Mouse (Mus musculus): ENCODE data around the gene Ddx27. TPM values are rescaled to one million over a fixed set of nuclear protein-coding genes. Genes with fewer than 3 reads are reported as not detected.

Ddx27 gene
- polyA plus RNA-seq, 1 experiment, result 7.5 TPM

- Histone ChIP-seq H3K4me3 (replicated peaks) (peak overlapping the region; percentile 88), H3K27me3 (ENCODE audit: control insufficient read depth) (no peaks in the 10 kb centered on the region), H3K4me1 (ENCODE audit: control insufficient read depth) (peaks cover 66% of the 10 kb centered on the region), H3K36me3 (ENCODE audit: control insufficient read depth) (peaks cover 68% of the 10 kb centered on the region), H3K9me3 (ENCODE audit: control insufficient read depth, low read length) (no peaks in the 10 kb centered on the region)
- TF ChIP-seq GATA1 (IDR thresholded peaks at IDR 0.05; ENCODE audit: low read length), result no peak
- TF ChIP-seq TAL1 (IDR thresholded peaks at IDR 0.05; ENCODE audit: low read length), result no peak
These were observed 49.0 kb downstream of the Ddx27 start for GRCm38 (mm10) chr2:167063906-167064496.

GRCm38 (mm10) chr2:167064601-167065295 is 49.8 kb downstream of the Ddx27 start:
- Histone ChIP-seq H3K4me1 (ENCODE audit: control insufficient read depth) (peaks cover 61% of the 10 kb centered on the region), H3K9me3 (ENCODE audit: control insufficient read depth, low read length) (no peaks in the 10 kb centered on the region), H3K4me3 (replicated peaks) (peak overlapping the region; percentile 88), H3K27me3 (ENCODE audit: control insufficient read depth) (no peaks in the 10 kb centered on the region), H3K36me3 (ENCODE audit: control insufficient read depth) (peaks cover 60% of the 10 kb centered on the region)
- TF ChIP-seq GATA1 (IDR thresholded peaks at IDR 0.05; ENCODE audit: low read length) (no peak), TAL1 (IDR thresholded peaks at IDR 0.05; ENCODE audit: low read length) (no peak)

GRCm38 (mm10) chr2:167066031-167066430 is 51.0 kb downstream of the Ddx27 start:
- Histone ChIP-seq H3K9me3 (ENCODE audit: control insufficient read depth, low read length) (no peaks in the 10 kb centered on the region), H3K4me3 (replicated peaks) (peak overlapping the region; percentile 14), H3K4me1 (ENCODE audit: control insufficient read depth) (peaks cover 59% of the 10 kb centered on the region), H3K27me3 (ENCODE audit: control insufficient read depth) (peaks cover 6% of the 10 kb centered on the region), H3K36me3 (ENCODE audit: control insufficient read depth) (peaks cover 50% of the 10 kb centered on the region)
- no peak for TF ChIP-seq GATA1 (IDR thresholded peaks at IDR 0.05; ENCODE audit: low read length)
- TF ChIP-seq TAL1 (IDR thresholded peaks at IDR 0.05; ENCODE audit: low read length), result no peak

- Histone ChIP-seq H3K9me3 (ENCODE audit: control insufficient read depth, low read length) (no peaks in the 10 kb centered on the region), H3K4me1 (ENCODE audit: control insufficient read depth) (peaks cover 59% of the 10 kb centered on the region)
- TF ChIP-seq GATA1 (IDR thresholded peaks at IDR 0.05; ENCODE audit: low read length) (no peak), TAL1 (IDR thresholded peaks at IDR 0.05; ENCODE audit: low read length) (no peak)
These were observed 51.8 kb downstream of the Ddx27 start for GRCm38 (mm10) chr2:167066528-167067516.

GRCm38 (mm10) chr2:167067575-167067974 is 52.6 kb downstream of the Ddx27 start:
- no peaks in the 10 kb centered on the region for H3K9me3 ChIP-seq (ENCODE audit: control insufficient read depth, low read length)
- H3K4me3 ChIP-seq (replicated peaks), result no peak overlapping the region
- H3K36me3 ChIP-seq (ENCODE audit: control insufficient read depth), result peaks cover 43% of the 10 kb centered on the region
- peaks cover 64% of the 10 kb centered on the region for H3K4me1 ChIP-seq (ENCODE audit: control insufficient read depth)
- no peak for TF ChIP-seq GATA1 (IDR thresholded peaks at IDR 0.05; ENCODE audit: low read length)
- TF ChIP-seq TAL1 (IDR thresholded peaks at IDR 0.05; ENCODE audit: low read length), result no peak
- H3K27me3 ChIP-seq (ENCODE audit: control insufficient read depth), result peaks cover 6% of the 10 kb centered on the region

More at GRCm38 (mm10) chr2:167066528-167067516, 51.8 kb downstream of the Ddx27 start:
- peaks cover 43% of the 10 kb centered on the region for H3K36me3 ChIP-seq (ENCODE audit: control insufficient read depth)
- H3K4me3 ChIP-seq (replicated peaks), result no peak overlapping the region
- peaks cover 6% of the 10 kb centered on the region for H3K27me3 ChIP-seq (ENCODE audit: control insufficient read depth)

- Histone ChIP-seq H3K4me3 (replicated peaks) (no peak overlapping the region), H3K27me3 (ENCODE audit: control insufficient read depth) (peaks cover 6% of the 10 kb centered on the region), H3K4me1 (ENCODE audit: control insufficient read depth) (peaks cover 48% of the 10 kb centered on the region), H3K36me3 (ENCODE audit: control insufficient read depth) (peaks cover 23% of the 10 kb centered on the region), H3K9me3 (ENCODE audit: control insufficient read depth, low read length) (peaks cover 6% of the 10 kb centered on the region)
- TF ChIP-seq TAL1 (IDR thresholded peaks at IDR 0.05; ENCODE audit: low read length), result no peak
- no peak for TF ChIP-seq GATA1 (IDR thresholded peaks at IDR 0.05; ENCODE audit: low read length)
These were observed 55.3 kb downstream of the Ddx27 start for GRCm38 (mm10) chr2:167070341-167070740.

GRCm38 (mm10) chr2:167071266-167071640 is 56.3 kb downstream of the Ddx27 start:
- peaks cover 14% of the 10 kb centered on the region for H3K36me3 ChIP-seq (ENCODE audit: control insufficient read depth)
- peaks cover 39% of the 10 kb centered on the region for H3K4me1 ChIP-seq (ENCODE audit: control insufficient read depth)
- H3K27me3 ChIP-seq (ENCODE audit: control insufficient read depth), result peaks cover 6% of the 10 kb centered on the region
- peak overlapping the region; percentile 61 for H3K4me3 ChIP-seq (replicated peaks)
- TF ChIP-seq TAL1 (IDR thresholded peaks at IDR 0.05; ENCODE audit: low read length), result no peak
- no peak for TF ChIP-seq GATA1 (IDR thresholded peaks at IDR 0.05; ENCODE audit: low read length)
- peaks cover 6% of the 10 kb centered on the region for H3K9me3 ChIP-seq (ENCODE audit: control insufficient read depth, low read length)

- Histone ChIP-seq H3K27me3 (ENCODE audit: control insufficient read depth) (peaks cover 6% of the 10 kb centered on the region), H3K9me3 (ENCODE audit: control insufficient read depth, low read length) (peaks cover 6% of the 10 kb centered on the region), H3K4me3 (replicated peaks) (peak overlapping the region; percentile 61), H3K36me3 (ENCODE audit: control insufficient read depth) (peaks cover 7% of the 10 kb centered on the region), H3K4me1 (ENCODE audit: control insufficient read depth) (peaks cover 34% of the 10 kb centered on the region)
- TF ChIP-seq GATA1 (IDR thresholded peaks at IDR 0.05; ENCODE audit: low read length), result 0 out of 2 replicates have a peak, but pooled peaks have one; percentile 20
- no peak for TF ChIP-seq TAL1 (IDR thresholded peaks at IDR 0.05; ENCODE audit: low read length)
These were observed 56.9 kb downstream of the Ddx27 start for GRCm38 (mm10) chr2:167071641-167072601.
